Mouse (Mus musculus) megakaryocyte-erythroid progenitor cell, adult 5-6 weeks (primary cell): ENCODE data around the gene Gm960. TPM values are rescaled to one million over a fixed set of nuclear protein-coding genes. Genes with fewer than 3 reads are reported as not detected.

Experiments used
- ATAC-seq: replicated peaks from 2 replicates; pipeline ENCODE4 v1.8.0; 2016; ENCODE audit warnings: mild to moderate bottlenecking, inconsistent platforms; ENCODE audit not compliant: severe bottlenecking, poor library complexity, low FRiP score, low TSS enrichment
- total RNA-seq, 2 experiments: library from RNA; stranded (forward) in 1 of 2; stranded (reverse) in 1 of 2; fragments of 200-1000, 215-1000 nt in 1 of 2; fragments of >200 nt in 1 of 2; fragmentation: Nextera tagmentation in 1 of 2; gene quantifications; 2 replicates each; pipeline ENCODE4 v1.2.3; 2014 to 2017

Gm960 gene
- total RNA-seq, 2 experiments from 2014 or later, result 3.5 TPM; not detected in 1

DNA sequence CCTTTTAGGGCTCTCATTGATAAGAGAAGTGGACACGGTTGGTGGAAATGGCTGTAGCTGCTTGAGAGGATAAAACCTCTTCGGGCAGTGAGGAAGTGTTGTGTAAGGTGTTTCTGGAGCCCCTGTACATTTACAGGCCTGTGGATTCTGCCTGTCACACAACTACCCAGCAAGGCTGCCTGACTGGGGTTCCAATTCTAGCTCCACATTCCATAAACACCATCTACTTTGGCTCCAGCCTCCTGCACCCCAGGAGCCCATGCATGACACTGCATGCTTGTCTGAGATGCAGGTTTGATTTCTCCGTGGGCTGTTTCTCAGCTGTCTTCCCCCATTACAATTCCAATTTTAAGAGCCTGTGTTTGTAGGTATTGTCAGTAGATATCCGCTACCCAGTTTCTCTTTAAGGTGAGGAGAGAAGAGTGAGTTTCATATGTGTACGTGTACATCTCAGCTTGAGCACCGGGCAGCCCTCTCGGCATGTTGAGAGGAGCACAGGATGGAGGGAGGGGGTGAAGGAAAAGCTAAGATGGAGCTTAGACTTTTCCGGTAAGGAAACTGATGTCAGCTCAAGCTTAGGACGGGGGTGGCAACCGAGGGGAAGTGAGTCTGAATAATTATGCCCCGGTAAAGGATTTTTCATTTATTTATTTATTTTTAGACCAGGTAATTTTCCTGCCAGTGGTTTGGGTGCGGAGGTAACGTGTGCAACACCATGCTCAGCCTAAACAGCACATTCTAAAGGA lies 14.5 kb upstream of the Gm960 start:
- no peak for ATAC-seq

DNA sequence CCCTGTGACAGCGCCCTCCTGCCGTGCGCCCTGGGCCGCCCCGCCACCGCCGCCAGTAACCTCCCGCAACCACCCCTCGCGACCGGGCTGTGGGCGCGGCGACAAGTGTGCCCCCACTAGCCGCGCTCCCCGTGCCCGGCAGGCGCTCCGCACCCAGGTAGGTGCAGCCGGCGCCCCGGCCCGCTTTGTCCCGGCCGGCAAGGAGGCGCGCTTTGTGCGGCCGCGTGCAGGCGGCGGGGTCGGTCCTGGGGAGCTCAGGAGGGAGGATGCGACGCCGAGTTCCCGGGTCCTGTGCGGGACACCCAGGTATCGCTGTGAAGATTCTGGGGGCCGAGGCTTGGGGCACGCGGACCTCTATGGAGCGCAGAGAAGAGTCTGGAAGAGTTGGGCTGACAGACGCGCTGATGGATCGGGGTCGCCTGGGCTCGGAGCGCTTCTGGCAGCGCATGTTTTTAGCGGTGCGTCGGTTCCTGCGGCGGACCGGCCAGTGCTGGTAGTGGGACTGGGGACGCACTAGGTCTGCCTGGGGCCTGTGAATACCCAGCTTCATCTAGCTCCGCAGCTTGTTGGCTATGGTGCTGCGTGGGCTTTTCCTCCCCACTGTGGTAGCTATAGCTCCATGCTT lies 13.8 kb upstream of the Gm960 start:
- ATAC-seq, result no peak

GRCm38 (mm10) chr19:4711601-4712155 lies 13.2 kb upstream of the Gm960 start:
- ATAC-seq, result no peak

DNA sequence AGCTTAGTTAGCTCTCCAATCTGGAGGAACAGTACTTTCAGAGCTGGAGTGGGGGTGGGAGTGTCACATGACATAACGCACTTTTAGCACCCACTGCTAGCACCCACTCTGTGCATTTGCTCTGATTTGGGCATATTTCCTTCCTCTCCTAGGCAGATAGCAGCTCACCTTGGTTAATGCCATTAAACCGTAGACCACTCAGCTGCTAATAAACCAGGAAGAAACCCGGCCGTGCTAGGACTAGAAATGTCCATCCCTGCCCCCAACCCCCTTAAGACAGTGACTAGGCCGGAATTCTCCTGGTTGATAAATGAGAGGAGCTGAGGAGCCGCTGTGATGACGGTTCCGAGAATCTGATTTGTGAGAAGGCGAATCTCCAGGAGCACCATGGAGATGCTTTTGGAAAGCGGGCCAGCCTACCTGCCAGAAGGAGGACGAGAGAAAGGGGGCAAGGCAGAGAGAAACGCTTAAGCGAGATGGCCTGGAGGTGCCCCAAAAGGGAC lies 12.7 kb upstream of the Gm960 start, which contains the start of gene Sptbn2:
Sptbn2 (plus strand) TSS at position 70 of the 503 bp plus-strand sequence.
- no peak for ATAC-seq

- no peak for ATAC-seq
Measured at GRCm38 (mm10) chr19:4708765-4709164, 10.3 kb upstream of the Gm960 start.

DNA sequence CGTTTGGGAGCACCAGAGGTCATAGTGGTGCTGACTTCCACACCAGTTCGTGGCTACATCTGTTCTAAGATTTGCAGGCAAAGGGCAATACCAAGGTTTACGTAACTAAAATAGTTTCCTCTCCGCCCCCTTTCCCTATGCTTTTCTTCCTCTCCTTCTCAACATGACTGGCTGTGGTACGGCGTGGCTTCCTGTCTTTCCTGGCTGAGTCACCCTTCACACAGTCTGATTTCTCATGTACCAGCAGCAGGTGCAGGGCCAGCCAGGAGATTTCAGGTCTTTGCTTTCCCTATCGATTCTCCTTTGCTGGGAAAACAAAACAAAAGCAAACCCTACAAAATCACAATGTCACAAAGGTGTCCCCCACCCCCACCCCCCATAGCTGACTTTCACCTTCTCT lies 2.8 kb upstream of the Gm960 start:
- no peak for ATAC-seq

DNA sequence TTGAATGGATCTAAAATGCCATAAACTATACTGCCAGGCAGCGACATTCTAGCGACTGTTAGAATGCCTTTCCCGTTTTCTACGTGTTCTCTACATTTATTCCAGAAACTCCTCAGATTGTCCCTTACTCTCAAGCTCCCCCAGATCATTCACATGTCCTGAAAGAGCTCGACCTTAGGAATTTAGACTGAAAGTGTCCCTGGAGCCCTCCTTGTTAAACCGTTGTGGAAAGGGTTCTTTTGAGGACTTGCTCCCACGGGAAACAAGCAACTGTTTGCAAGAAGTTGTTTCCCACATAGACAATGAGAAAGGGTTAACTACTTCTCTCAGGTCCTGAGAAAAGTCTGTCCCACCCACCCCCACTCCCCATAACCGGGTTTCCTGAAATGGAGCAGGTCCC lies 2.2 kb upstream of the Gm960 start:
- ATAC-seq, result no peak

DNA sequence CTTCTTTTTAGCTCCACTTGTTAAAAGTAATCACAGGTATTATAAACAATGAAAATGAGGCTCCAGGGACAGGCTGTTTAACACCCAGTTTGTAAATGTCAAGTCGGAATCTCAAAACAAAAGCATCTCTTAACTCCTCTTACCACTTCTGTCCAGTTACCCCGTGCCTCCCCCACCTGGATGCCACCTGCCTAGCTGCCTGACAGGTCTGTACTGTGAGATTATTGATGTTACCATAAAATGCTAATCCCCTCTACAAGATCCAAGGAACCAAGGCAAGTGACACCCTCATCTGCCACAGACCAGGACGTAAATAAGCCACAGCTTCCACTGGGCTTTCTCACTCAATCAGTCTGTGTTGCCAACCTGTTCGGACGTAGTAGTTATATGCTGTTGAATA lies 1.4 kb upstream of the Gm960 start:
- no peak for ATAC-seq

DNA sequence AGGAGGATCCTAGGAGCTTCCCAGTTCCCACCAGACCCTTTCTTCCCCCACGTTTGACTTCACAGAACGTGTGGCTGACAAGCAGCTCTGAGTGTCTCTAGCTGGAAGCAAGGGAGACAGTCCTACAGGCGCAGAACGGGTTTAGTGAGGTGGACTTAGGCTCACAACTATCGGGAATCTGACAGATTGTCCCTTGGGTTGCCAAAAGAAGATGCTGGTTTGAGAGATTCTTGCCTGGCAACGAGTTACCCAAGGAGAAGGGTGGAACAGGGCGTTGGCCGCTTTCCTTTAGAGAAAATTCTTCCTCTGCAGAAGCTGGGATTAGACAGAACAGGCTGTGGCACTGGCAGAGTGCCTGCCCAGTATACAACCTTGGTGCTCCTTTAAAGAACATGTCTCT lies 388 bp upstream of the Gm960 start:
- no peak for ATAC-seq

DNA sequence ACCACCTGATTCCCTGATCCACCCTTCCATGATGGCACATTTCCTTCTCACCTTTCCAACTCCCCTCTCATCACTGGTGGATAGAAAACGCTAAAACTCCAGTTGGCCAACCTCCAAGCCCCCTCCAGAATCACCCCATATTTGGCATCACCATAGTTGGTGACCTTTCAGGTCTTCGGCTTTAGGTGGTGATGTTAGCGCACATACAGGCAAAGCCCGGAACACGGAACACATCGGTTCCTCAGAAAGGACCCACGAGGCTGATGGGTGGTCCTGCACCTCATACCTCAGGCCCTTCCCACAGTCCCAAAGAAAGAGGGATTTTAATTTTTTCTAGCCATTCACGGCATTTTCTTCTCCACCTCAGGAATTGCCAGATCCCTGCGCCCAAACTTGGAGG lies 747 bp downstream of the Gm960 start:
- no peak for ATAC-seq

DNA sequence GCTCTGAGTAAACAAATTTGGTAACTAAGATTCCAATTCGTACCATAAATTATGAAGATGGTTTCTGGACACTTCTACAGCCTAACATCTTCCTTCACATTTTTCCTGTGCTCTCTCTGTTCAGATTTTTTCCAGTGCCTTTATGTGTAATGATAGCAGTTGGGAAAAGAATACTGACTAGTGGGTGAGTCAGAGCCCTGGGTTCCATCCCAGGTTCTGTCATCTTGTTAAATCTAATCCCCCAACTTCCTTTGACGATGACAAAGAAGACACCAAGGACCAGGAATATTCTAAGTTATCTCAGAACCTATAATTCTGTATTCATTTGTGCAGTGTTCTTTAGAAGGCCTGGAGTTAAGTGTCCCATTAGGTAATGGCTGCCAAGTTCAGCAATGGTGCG lies 1.3 kb downstream of the Gm960 start:
- ATAC-seq, result no peak

DNA sequence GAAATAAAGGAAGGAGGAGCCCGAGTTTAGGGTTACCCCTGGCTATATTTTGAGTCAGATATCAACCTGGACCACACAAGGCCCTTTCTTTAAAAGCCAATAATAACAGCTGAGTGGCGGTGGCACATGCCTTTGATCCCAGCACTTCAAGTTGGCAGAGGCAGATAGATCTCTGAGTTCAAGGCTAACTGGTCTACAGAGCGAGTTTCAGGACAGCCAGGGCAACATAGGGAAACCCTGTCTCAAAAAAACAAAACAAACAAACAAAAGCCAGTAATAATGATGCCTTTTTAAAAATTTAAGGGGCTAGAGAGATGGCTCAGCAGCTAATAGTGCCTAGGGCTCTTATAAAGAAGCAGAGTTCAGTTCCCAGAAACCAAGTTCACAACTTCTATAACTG lies 4.1 kb downstream of the Gm960 start:
- ATAC-seq, result no peak

DNA sequence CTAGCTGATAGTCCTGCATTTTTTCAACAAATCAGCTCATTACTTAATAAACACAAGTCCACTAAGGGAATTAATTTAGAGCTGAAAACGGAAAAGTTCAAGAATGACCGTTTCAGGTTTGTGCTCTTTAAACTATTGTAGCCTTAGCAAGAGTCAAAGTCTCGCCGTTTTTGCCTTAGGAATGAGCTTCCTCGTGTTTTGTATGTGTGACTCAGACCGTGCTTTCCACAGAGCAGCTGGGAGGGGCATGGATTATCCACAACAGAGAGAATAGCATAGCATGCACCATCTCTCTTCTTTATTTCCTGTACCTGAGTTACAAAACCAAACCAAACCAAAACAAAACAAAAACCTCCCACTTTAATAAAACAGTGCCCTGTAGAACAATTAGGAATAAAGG lies 26.1 kb downstream of the Gm960 start:
- ATAC-seq, result no peak

DNA sequence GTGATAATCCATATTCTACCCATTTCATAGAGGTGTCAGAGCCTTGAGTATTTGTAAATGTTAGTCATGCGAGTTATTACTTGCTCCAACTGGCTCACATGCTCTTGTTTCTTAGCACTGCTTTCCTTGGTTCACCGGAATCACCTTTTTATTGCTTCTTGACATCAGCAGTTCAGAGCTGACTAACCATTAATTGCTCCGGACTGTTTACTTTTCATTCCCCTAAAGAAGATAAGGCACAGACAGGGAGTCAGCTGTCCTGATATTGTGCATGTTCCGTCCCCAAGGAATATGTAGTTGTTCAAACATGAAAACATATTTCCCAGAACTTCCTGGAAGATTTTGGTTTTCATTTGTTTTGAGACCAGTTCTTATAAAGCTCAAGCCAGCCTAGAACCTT lies 27.7 kb downstream of the Gm960 start:
- ATAC-seq, result no peak

- ATAC-seq, result 0 out of 2 replicates have a peak, but pooled peaks have one; percentile 47
Measured at GRCm38 (mm10) chr19:4666815-4667214, 31.7 kb downstream of the Gm960 start.

DNA sequence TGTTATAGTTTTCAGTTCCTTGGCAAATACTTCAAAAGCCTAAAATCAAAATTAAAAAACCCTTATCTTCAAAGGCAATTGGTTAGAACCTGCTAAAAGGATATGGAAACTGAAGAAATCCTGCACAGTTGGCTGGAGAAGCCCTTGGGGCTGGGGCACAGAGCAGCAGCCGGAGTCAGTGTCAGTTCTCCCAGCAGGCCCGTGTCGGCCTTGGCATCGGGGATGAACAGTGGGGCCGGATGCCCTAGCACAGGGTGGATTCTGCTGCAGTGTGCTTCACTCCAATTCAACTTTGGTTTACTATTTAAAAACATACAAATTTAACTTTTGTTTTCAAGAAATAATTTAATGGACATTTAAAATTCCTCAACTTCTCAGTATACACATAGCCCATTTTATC lies 40.3 kb downstream of the Gm960 start:
- ATAC-seq, result no peak

DNA sequence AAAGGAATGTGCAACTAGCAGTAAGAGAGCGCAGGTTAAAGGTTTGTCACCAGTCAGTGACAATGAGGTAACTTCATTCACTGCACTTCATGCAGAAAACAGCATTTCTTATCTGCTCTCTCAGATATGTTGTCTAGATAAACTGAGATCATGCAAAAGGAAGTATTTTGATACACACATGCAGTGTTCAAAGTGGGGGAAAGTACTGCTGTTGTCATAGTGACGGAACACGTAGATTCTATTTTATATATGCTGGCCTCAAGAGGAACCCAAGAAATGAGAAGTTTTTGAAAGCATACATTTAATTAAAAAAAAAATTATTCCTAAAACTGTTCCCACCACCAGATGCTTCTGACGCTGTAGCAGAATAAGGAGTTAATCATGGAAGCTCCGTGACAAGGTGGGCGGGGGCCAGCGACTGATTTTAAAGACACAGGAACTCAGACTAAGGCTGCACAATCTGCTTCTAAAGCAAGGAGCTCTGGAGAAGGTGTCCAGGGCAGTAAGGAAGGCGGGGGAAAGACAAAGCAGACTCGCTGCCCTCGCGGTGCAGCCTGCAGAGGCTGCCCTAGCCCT lies 51.5 kb downstream of the Gm960 start:
- no peak for ATAC-seq

GRCm38 (mm10) chr19:4644271-4644670 lies 54.2 kb downstream of the Gm960 start:
- ATAC-seq, result no peak

DNA sequence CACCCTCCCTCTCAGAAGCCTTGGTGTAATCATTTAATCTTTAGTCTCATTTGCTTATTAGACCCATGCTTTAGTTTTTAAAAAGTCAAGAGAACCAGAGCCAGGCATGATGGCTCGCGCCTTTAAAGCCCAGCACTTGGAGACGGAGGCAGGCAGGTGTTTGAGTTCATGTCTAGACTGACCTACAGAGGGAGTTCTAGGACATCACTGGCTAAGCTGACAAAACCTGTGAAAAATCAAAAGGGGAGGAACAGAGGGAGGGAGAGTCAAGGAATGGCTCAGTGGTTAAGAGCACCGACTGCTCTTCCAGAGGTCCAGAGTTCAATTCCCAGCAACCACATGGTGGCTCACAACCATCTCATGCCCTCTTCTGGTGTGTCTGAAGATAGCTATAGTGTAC lies 62.5 kb downstream of the Gm960 start:
- no peak for ATAC-seq

DNA sequence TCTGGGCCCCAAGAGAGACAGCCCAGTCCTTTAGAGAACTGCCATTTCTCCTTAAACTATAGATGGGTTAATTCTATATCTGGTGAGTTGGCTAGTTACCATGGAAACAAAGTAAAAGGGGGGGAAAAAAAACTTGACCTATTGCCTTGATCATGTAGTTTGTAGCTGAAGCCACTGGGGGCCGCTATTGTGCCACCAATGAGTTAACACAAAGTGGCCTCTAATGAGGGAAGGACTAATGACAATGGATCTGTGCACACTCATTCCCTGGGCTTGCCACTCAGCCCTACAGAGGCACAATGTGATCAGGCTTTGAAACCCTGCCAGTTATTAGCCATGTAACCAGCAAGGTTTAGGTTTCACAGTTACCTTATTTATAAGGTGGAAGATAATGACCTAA lies 69.6 kb downstream of the Gm960 start:
- ATAC-seq, result peak; percentile 45
